Mouse (Mus musculus) embryonic facial prominence, embryonic 11.5 days (tissue): ENCODE data around the gene Mbnl2. TPM values are rescaled to one million over a fixed set of nuclear protein-coding genes. Genes with fewer than 3 reads are reported as not detected.

ENCODE experiments used
- ATAC-seq: fragments of 200-750 bp; cut with Nextera tagmentation; replicated peaks from 2 replicates; pipeline ENCODE4 v1.8.0; 2017; ENCODE audit warnings: low read depth; ENCODE audit not compliant: insufficient number of reproducible peaks, low FRiP score, low TSS enrichment
- DNase-seq: peaks from one replicate; pipeline ENCODE4 v3.0.0-alpha.2; 2015; ENCODE audit warnings: low spot score
- H3K27ac ChIP-seq: fragments of 300-500 bp; sonication (generic); replicated peaks from 2 replicates; pipeline ENCODE4 v1.5.1; 2014; ENCODE audit warnings: mild to moderate bottlenecking, low read depth, low read length, control low read depth
- H3K27me3 ChIP-seq: fragments of 300-500 bp; sonication (generic); 2 replicates; pipeline ENCODE4 v1.6.1; 2014; ENCODE audit warnings: mild to moderate bottlenecking, low read length, moderate library complexity, mixed read lengths; ENCODE audit not compliant: control insufficient read depth, insufficient read depth
- H3K36me3 ChIP-seq: fragments of 300-500 bp; sonication (generic); replicated peaks from 2 replicates; pipeline ENCODE4 v1.6.1; 2014; ENCODE audit warnings: low read depth, mild to moderate bottlenecking, low read length, moderate library complexity, mixed read lengths; ENCODE audit not compliant: control insufficient read depth, insufficient read depth
- H3K4me1 ChIP-seq: fragments of 300-500 bp; sonication (generic); 2 replicates; pipeline ENCODE4 v1.6.1; 2014; ENCODE audit warnings: low read length, mixed read lengths; ENCODE audit not compliant: control insufficient read depth, insufficient read depth
- H3K4me2 ChIP-seq: fragments of 300-500 bp; sonication (generic); 2 replicates; pipeline ENCODE4 v1.6.1; 2014; ENCODE audit warnings: low read depth, mild to moderate bottlenecking, control low read depth, low read length, moderate library complexity
- H3K4me3 ChIP-seq: fragments of 300-500 bp; sonication (generic); 2 replicates; pipeline ENCODE4 v1.5.1; 2014; ENCODE audit warnings: low read depth, low read length, control low read depth
- H3K9ac ChIP-seq: fragments of 300-500 bp; sonication (generic); replicated peaks from 2 replicates; pipeline ENCODE4 v1.6.1; 2014; ENCODE audit warnings: mild to moderate bottlenecking, control low read depth, low read length
- H3K9me3 ChIP-seq: fragments of 300-500 bp; sonication (generic); replicated peaks from 2 replicates; pipeline ENCODE4 v1.6.1; 2016; ENCODE audit warnings: mild to moderate bottlenecking, low read length, inconsistent platforms, mixed read lengths; ENCODE audit not compliant: control insufficient read depth
- WGBS: fragments of 180-500 bp; shearing (Covaris S2); extraction: QIAGEN DNeasy Blood & Tissue Kit; methylation state at CpG from one replicate; pipeline ENCODE4 v1.1.7; 2014; 5-methylcytosine and 5-hydroxymethylcytosine counted together
- polyA plus RNA-seq: library from polyadenylated mRNA; unstranded; fragments of >200 nt; fragmentation: Nextera tagmentation; extraction: Ambion mirVana; gene quantifications from 2 replicates; pipeline ENCODE4 v1.2.1, GENCODE M21; 2014

The Mbnl2 gene
- polyA plus RNA-seq, 1 experiment from 2014 or later, result 76.0 TPM

- ATAC-seq, result no peak
- WGBS, result 88% methylated on average over 4 of the region's 4 CpGs
Observed at GRCm38 (mm10) chr14:120267130-120267529, 8.3 kb upstream of the Mbnl2 start.

GRCm38 (mm10) chr14:120270031-120270430 lies 5.4 kb upstream of the Mbnl2 start:
- 74% methylated on average over 3 of the region's 3 CpGs for WGBS
- Histone ChIP-seq H3K27ac (no peak overlapping the region), H3K9ac (no peak overlapping the region), H3K4me3 (no peak overlapping the region), H3K4me1 (no peaks in the 10 kb centered on the region), H3K4me2 (no peak overlapping the region), H3K9me3 (no peaks in the 10 kb centered on the region), H3K36me3 (no peaks in the 10 kb centered on the region), H3K27me3 (no peaks in the 10 kb centered on the region)
- no peak for DNase-seq
- ATAC-seq, result no peak

More at GRCm38 (mm10) chr14:120267130-120267529, 8.3 kb upstream of the Mbnl2 start:
- no peak overlapping the region for H3K9ac ChIP-seq
- no peaks in the 10 kb centered on the region for H3K27me3 ChIP-seq
- no peak for DNase-seq
- no peak overlapping the region for H3K4me2 ChIP-seq
- H3K4me3 ChIP-seq, result no peak overlapping the region
- H3K27ac ChIP-seq, result no peak overlapping the region
- no peaks in the 10 kb centered on the region for H3K36me3 ChIP-seq
- no peaks in the 10 kb centered on the region for H3K9me3 ChIP-seq
- no peaks in the 10 kb centered on the region for H3K4me1 ChIP-seq

- no peak overlapping the region for H3K4me3 ChIP-seq
- no peaks in the 10 kb centered on the region for H3K36me3 ChIP-seq
- H3K4me1 ChIP-seq, result no peaks in the 10 kb centered on the region
- no peaks in the 10 kb centered on the region for H3K9me3 ChIP-seq
- no peak overlapping the region for H3K4me2 ChIP-seq
- ATAC-seq, result no peak
- no peak overlapping the region for H3K27ac ChIP-seq
- H3K9ac ChIP-seq, result no peak overlapping the region
- DNase-seq, result no peak
- 79% methylated on average over 4 of the region's 4 CpGs for WGBS
- H3K27me3 ChIP-seq, result no peaks in the 10 kb centered on the region
Observed at GRCm38 (mm10) chr14:120270633-120271032, 4.8 kb upstream of the Mbnl2 start.

- DNase-seq (no peak), ATAC-seq (no peak)
- 89% methylated on average over 8 of the region's 8 CpGs for WGBS
- Histone ChIP-seq H3K27ac (no peak overlapping the region), H3K27me3 (no peaks in the 10 kb centered on the region), H3K4me2 (no peak overlapping the region), H3K4me3 (no peak overlapping the region), H3K9ac (no peak overlapping the region), H3K9me3 (no peaks in the 10 kb centered on the region), H3K4me1 (no peaks in the 10 kb centered on the region), H3K36me3 (no peaks in the 10 kb centered on the region)
Observed at GRCm38 (mm10) chr14:120271096-120271495, 4.4 kb upstream of the Mbnl2 start.

- no peak for DNase-seq
- 35% methylated on average over 5 of the region's 5 CpGs for WGBS
- H3K36me3 ChIP-seq, result no peaks in the 10 kb centered on the region
- no peak for ATAC-seq
- H3K4me3 ChIP-seq, result no peak overlapping the region
- no peaks in the 10 kb centered on the region for H3K27me3 ChIP-seq
- H3K27ac ChIP-seq, result no peak overlapping the region
- no peak overlapping the region for H3K9ac ChIP-seq
- H3K4me2 ChIP-seq, result no peak overlapping the region
- no peaks in the 10 kb centered on the region; the same call in none of the 2 replicates for H3K4me1 ChIP-seq
- H3K9me3 ChIP-seq, result no peaks in the 10 kb centered on the region
Observed at GRCm38 (mm10) chr14:120273766-120274165, 1.7 kb upstream of the Mbnl2 start.

GRCm38 (mm10) chr14:120274746-120275145 lies 723 bp upstream of the Mbnl2 start:
- H3K4me3 ChIP-seq, result peak overlapping the region; percentile 51
- H3K9me3 ChIP-seq, result no peaks in the 10 kb centered on the region
- peak overlapping the region; percentile 43; the same call in 1 of the 2 replicates for H3K4me2 ChIP-seq
- H3K4me1 ChIP-seq, result peaks cover 2% of the 10 kb centered on the region
- DNase-seq, result no peak
- no peaks in the 10 kb centered on the region for H3K36me3 ChIP-seq
- ATAC-seq, result no peak
- no peak overlapping the region for H3K9ac ChIP-seq
- no peak overlapping the region for H3K27ac ChIP-seq
- H3K27me3 ChIP-seq, result no peaks in the 10 kb centered on the region
- 23% methylated on average over 5 of the region's 5 CpGs for WGBS

- Histone ChIP-seq H3K27me3 (no peaks in the 10 kb centered on the region), H3K4me3 (peak overlapping the region; percentile 51), H3K9me3 (no peaks in the 10 kb centered on the region), H3K4me1 (peaks cover 2% of the 10 kb centered on the region), H3K27ac (peak overlapping the region; percentile 73), H3K9ac (peak overlapping the region; percentile 63), H3K4me2 (peak overlapping the region; percentile 68), H3K36me3 (no peaks in the 10 kb centered on the region)
- 10% methylated on average over 10 of the region's 10 CpGs for WGBS
- DNase-seq (peak; percentile 39), ATAC-seq (no peak)
Observed at GRCm38 (mm10) chr14:120276343-120277080, 1.0 kb downstream of the Mbnl2 start.

- H3K27me3 ChIP-seq, result no peaks in the 10 kb centered on the region
- H3K9ac ChIP-seq, result peak overlapping the region; percentile 64
- peak overlapping the region; percentile 73 for H3K27ac ChIP-seq
- H3K36me3 ChIP-seq, result no peaks in the 10 kb centered on the region
- peak overlapping the region; percentile 51 for H3K4me3 ChIP-seq
- ATAC-seq (no peak), DNase-seq (peak; percentile 79)
- H3K9me3 ChIP-seq, result no peaks in the 10 kb centered on the region
- WGBS, result 8% methylated on average over 10 of the region's 10 CpGs
- peaks cover 2% of the 10 kb centered on the region for H3K4me1 ChIP-seq
- H3K4me2 ChIP-seq, result peak overlapping the region; percentile 68
Observed at GRCm38 (mm10) chr14:120277081-120277656, 1.7 kb downstream of the Mbnl2 start.
